Mouse (Mus musculus): ENCODE data around the gene Sinhcaf. TPM values are rescaled to one million over a fixed set of nuclear protein-coding genes. Genes with fewer than 3 reads are reported as not detected.

Gene Sinhcaf
- polyA plus RNA-seq, 2 experiments, result 28.3 to 69.9 TPM

DNA sequence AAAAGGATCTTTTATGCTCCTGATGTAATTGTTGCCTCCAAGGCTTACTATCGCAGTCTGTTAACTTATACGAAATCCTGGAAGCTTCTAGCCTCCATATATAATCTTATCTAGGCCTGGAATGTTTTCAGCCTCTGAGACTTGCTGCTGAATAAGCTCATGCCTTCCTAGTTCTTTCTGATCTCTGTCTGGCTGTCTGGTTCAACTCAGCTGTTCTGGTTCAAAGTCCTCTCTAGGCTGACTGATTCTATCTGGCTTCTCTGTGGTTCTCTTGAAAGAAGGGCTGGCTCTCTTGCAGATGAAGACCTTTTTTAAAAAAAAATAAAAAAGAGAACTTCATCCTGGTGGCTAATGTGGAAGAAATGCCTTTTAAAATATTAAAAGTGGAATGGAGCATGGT lies 26.6 kb upstream of the Sinhcaf start:
- H3K27me3 ChIP-seq (ENCODE audit: control insufficient read depth, insufficient read depth, low read length), result no peaks in the 10 kb centered on the region
- no peak overlapping the region for H3K4me2 ChIP-seq (replicated peaks; ENCODE audit: low read depth, low read length, severe bottlenecking)
- WGBS, result 79% methylated on average over 2 of the region's 2 CpGs
- peaks cover 6% of the 10 kb centered on the region; the same call in 1 of the 2 replicates for H3K4me1 ChIP-seq (ENCODE audit: control insufficient read depth, insufficient read depth, low read length)
- no peak overlapping the region for H3K9ac ChIP-seq (ENCODE audit: low read depth, low read length, severe bottlenecking)
- ATAC-seq (ENCODE audit: low FRiP score, low read depth), result no peak
- H3K9me3 ChIP-seq (ENCODE audit: control insufficient read depth, low read length), result no peaks in the 10 kb centered on the region
- no peak overlapping the region for H3K4me3 ChIP-seq (replicated peaks; ENCODE audit: low read length)
- no peak for DNase-seq (ENCODE audit: low spot score)
- H3K27ac ChIP-seq (replicated peaks; ENCODE audit: low read depth, low read length), result no peak overlapping the region
- H3K36me3 ChIP-seq (ENCODE audit: control insufficient read depth, insufficient read depth, low read length), result no peaks in the 10 kb centered on the region
- no peak for TF ChIP-seq POLR2A (IDR thresholded peaks at IDR 0.05; ENCODE audit: borderline replicate concordance, extremely low read depth, insufficient read depth, insufficient read length)

GRCm38 (mm10) chr6:148972059-148972848 lies 26.0 kb upstream of the Sinhcaf start:
- TF ChIP-seq POLR2A (IDR thresholded peaks at IDR 0.05; ENCODE audit: borderline replicate concordance, extremely low read depth, insufficient read depth, insufficient read length), result no peak
- Histone ChIP-seq H3K9ac (ENCODE audit: low read depth, low read length, severe bottlenecking) (no peak overlapping the region), H3K27me3 (ENCODE audit: control insufficient read depth, insufficient read depth, low read length) (no peaks in the 10 kb centered on the region), H3K9me3 (ENCODE audit: control insufficient read depth, low read length) (no peaks in the 10 kb centered on the region), H3K4me1 (ENCODE audit: control insufficient read depth, insufficient read depth, low read length) (peaks cover 6% of the 10 kb centered on the region; the same call in 1 of the 2 replicates), H3K4me2 (replicated peaks; ENCODE audit: low read depth, low read length, severe bottlenecking) (no peak overlapping the region), H3K4me3 (replicated peaks; ENCODE audit: low read length) (no peak overlapping the region), H3K27ac (replicated peaks; ENCODE audit: low read depth, low read length) (no peak overlapping the region), H3K36me3 (ENCODE audit: control insufficient read depth, insufficient read depth, low read length) (no peaks in the 10 kb centered on the region)
- no peak for ATAC-seq (ENCODE audit: low FRiP score, low read depth)
- 22% methylated on average over 9 of the region's 9 CpGs for WGBS
- DNase-seq (ENCODE audit: low spot score), result no peak

GRCm38 (mm10) chr6:148971385-148971940 lies 25.2 kb upstream of the Sinhcaf start:
- no peak overlapping the region for H3K9ac ChIP-seq (ENCODE audit: low read depth, low read length, severe bottlenecking)
- 33% methylated on average over 9 of the region's 9 CpGs for WGBS
- DNase-seq (ENCODE audit: low spot score) (no peak), ATAC-seq (ENCODE audit: low FRiP score, low read depth) (no peak)
- H3K36me3 ChIP-seq (ENCODE audit: control insufficient read depth, insufficient read depth, low read length), result no peaks in the 10 kb centered on the region
- H3K4me2 ChIP-seq (replicated peaks; ENCODE audit: low read depth, low read length, severe bottlenecking), result no peak overlapping the region
- H3K9me3 ChIP-seq (ENCODE audit: control insufficient read depth, low read length), result no peaks in the 10 kb centered on the region
- H3K4me1 ChIP-seq (ENCODE audit: control insufficient read depth, insufficient read depth, low read length), result peaks cover 6% of the 10 kb centered on the region; the same call in 1 of the 2 replicates
- TF ChIP-seq POLR2A (IDR thresholded peaks at IDR 0.05; ENCODE audit: borderline replicate concordance, extremely low read depth, insufficient read depth, insufficient read length), result no peak
- H3K27ac ChIP-seq (replicated peaks; ENCODE audit: low read depth, low read length), result no peak overlapping the region
- H3K4me3 ChIP-seq (replicated peaks; ENCODE audit: low read length), result no peak overlapping the region
- no peaks in the 10 kb centered on the region for H3K27me3 ChIP-seq (ENCODE audit: control insufficient read depth, insufficient read depth, low read length)

GRCm38 (mm10) chr6:148961285-148961684 lies 15.0 kb upstream of the Sinhcaf start:
- WGBS, result 8% methylated on average over 1 of the region's 1 CpGs
- Histone ChIP-seq H3K27ac (replicated peaks; ENCODE audit: low read depth, low read length) (no peak overlapping the region), H3K27me3 (ENCODE audit: control insufficient read depth, insufficient read depth, low read length) (no peaks in the 10 kb centered on the region), H3K4me1 (ENCODE audit: control insufficient read depth, insufficient read depth, low read length) (peaks cover 3% of the 10 kb centered on the region; the same call in 1 of the 2 replicates), H3K9me3 (ENCODE audit: control insufficient read depth, low read length) (no peaks in the 10 kb centered on the region), H3K36me3 (ENCODE audit: control insufficient read depth, insufficient read depth, low read length) (no peaks in the 10 kb centered on the region), H3K4me3 (replicated peaks; ENCODE audit: low read length) (no peak overlapping the region), H3K4me2 (replicated peaks; ENCODE audit: low read depth, low read length, severe bottlenecking) (no peak overlapping the region), H3K9ac (ENCODE audit: low read depth, low read length, severe bottlenecking) (no peak overlapping the region)
- TF ChIP-seq POLR2A (IDR thresholded peaks at IDR 0.05; ENCODE audit: borderline replicate concordance, extremely low read depth, insufficient read depth, insufficient read length), result no peak
- ATAC-seq (ENCODE audit: low FRiP score, low read depth), result no peak
- DNase-seq (ENCODE audit: low spot score), result no peak

DNA sequence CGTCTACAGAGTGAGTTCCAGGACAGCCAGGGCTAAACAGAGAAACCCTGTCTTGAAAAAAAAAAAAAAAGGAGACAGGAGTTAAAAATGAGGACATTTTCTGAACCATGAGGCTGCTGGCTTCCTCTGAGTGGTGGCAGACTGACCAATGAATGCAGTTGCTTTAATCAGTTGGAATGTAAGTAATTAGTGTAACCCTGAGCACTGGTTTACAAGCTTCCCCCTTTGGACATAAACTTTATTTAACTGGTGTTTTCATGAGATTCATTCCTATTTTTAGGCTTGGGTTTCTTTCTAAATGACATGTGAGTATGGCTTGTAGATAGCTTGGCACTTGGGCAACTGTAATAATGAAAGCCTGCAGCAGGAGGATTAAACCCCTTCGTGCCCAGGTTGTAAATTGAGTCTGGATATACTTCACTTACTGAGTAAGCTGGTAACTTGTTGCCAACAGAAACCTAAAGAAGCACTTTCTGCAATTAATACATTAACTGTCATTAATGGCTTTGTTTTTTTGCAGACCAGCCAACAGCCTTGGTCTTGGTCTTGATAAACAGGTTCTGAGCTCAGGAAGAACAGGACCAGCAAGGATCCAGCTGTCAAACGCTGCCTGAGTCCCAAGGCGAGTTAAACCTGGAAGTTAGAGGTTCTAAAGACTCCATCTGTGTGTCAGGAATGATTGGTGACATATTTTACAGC lies 13.4 kb upstream of the Sinhcaf start:
- 16% methylated on average over 4 of the region's 4 CpGs for WGBS
- no peak overlapping the region for H3K4me3 ChIP-seq (replicated peaks; ENCODE audit: low read length)
- H3K36me3 ChIP-seq (ENCODE audit: control insufficient read depth, insufficient read depth, low read length), result no peaks in the 10 kb centered on the region
- no peak for TF ChIP-seq POLR2A (IDR thresholded peaks at IDR 0.05; ENCODE audit: borderline replicate concordance, extremely low read depth, insufficient read depth, insufficient read length)
- DNase-seq (ENCODE audit: low spot score) (peak; percentile 38), ATAC-seq (ENCODE audit: low FRiP score, low read depth) (peak; percentile 68; the same call in 1 of the 2 replicates)
- peaks cover 3% of the 10 kb centered on the region; the same call in 1 of the 2 replicates for H3K4me1 ChIP-seq (ENCODE audit: control insufficient read depth, insufficient read depth, low read length)
- no peaks in the 10 kb centered on the region for H3K27me3 ChIP-seq (ENCODE audit: control insufficient read depth, insufficient read depth, low read length)
- H3K4me2 ChIP-seq (replicated peaks; ENCODE audit: low read depth, low read length, severe bottlenecking), result no peak overlapping the region
- no peaks in the 10 kb centered on the region for H3K9me3 ChIP-seq (ENCODE audit: control insufficient read depth, low read length)
- no peak overlapping the region for H3K27ac ChIP-seq (replicated peaks; ENCODE audit: low read depth, low read length)
- H3K9ac ChIP-seq (ENCODE audit: low read depth, low read length, severe bottlenecking), result no peak overlapping the region
